ENCODE assay signal across 27 mouse cellular contexts in genomic region chr16:28476651-28477050, GRCm38 (mm10).
"Had no signal": no experiment of that assay in that cellular context is flagged by ENCODE, and none has a peak within 500 bp of the region (broad histone marks: within the 10 kb centered on the region; RNA-seq: fewer than 3 reads in every experiment).

No protein-coding gene starts in this region.

- H3K36me3 ChIP-seq: heart, embryonic 10.5 days; heart, embryonic 12.5 days; hindbrain, embryonic 10.5 days; hindbrain, embryonic 13.5 days; intestine, embryonic 15.5 days; limb, embryonic 10.5 days; limb, embryonic 12.5 days; liver, embryonic 13.5 days; liver, embryonic 15.5 days had no signal

- H3K9ac ChIP-seq: heart, embryonic 12.5 days; hindbrain, embryonic 13.5 days; intestine, embryonic 15.5 days; limb, embryonic 12.5 days; liver, embryonic 13.5 days; liver, embryonic 15.5 days; liver, postnatal 0 days had no signal

- H3K4me2 ChIP-seq: heart, embryonic 12.5 days; hindbrain, embryonic 13.5 days; intestine, embryonic 15.5 days; limb, embryonic 12.5 days; liver, embryonic 11.5 days; liver, embryonic 13.5 days; liver, embryonic 15.5 days had no signal

- H3K4me1 ChIP-seq: heart, embryonic 10.5 days; heart, embryonic 12.5 days; hindbrain, embryonic 10.5 days; hindbrain, embryonic 13.5 days; intestine, embryonic 15.5 days; limb, embryonic 10.5 days; limb, embryonic 12.5 days; liver, embryonic 13.5 days; liver, embryonic 15.5 days had no signal

- H3K4me3 ChIP-seq: heart, embryonic 10.5 days; heart, embryonic 12.5 days; hindbrain, embryonic 10.5 days; hindbrain, embryonic 13.5 days; intestine, embryonic 15.5 days; layer of hippocampus, adult 2 months; left cerebral cortex, adult 2 months; limb, embryonic 10.5 days; limb, embryonic 12.5 days; liver, embryonic 13.5 days; liver, embryonic 15.5 days had no signal

- DNase-seq: gastrocnemius, postnatal 25 days; heart, adult 18-20 months; heart, postnatal 10 days; heart, postnatal 4 days; kidney, adult 18-20 months; kidney, adult 8-10 months; kidney, postnatal 10 days; kidney, postnatal 25 days; kidney, postnatal 4 days; liver; liver, embryonic 13.5 days; liver, postnatal 0 days; lung, adult 2 months had no signal

- ATAC-seq: hindbrain, embryonic 16.5 days; inflammation-experienced regulatory T-cells, adult 6 months; intestine, embryonic 15.5 days; intestine, postnatal 0 days; liver, postnatal 0 days had no signal

- H3K27me3 ChIP-seq: heart, embryonic 12.5 days; hindbrain, embryonic 13.5 days; intestine, embryonic 15.5 days; limb, embryonic 12.5 days; liver, embryonic 13.5 days; liver, embryonic 15.5 days had no signal

- H3K27ac ChIP-seq: heart, embryonic 10.5 days; hindbrain, embryonic 10.5 days; hindbrain, embryonic 13.5 days; intestine, embryonic 15.5 days; layer of hippocampus, adult 2 months; left cerebral cortex, adult 2 months; limb, embryonic 10.5 days; limb, embryonic 12.5 days; liver, embryonic 13.5 days; liver, embryonic 15.5 days had no signal

- H3K9me3 ChIP-seq: heart, embryonic 10.5 days; hindbrain, embryonic 10.5 days; intestine, embryonic 15.5 days; limb, embryonic 10.5 days; liver, embryonic 13.5 days; liver, embryonic 15.5 days had no signal
